ENCODE assay signal across 8 mouse cellular contexts in genomic region chr17:24489265-24490030, GRCm38 (mm10). TPM values are rescaled to one million over a fixed set of nuclear protein-coding genes. Genes with fewer than 3 reads are reported as not detected.
DNase-seq lines count a peak whose midpoint lies in the region; ATAC-seq and TF ChIP-seq lines count a peak whose summit lies in the region.

No protein-coding gene starts in this region.

- peak overlapping the region; percentile 94 for H3K27ac ChIP-seq in left cerebral cortex, adult 2 months
- no peak overlapping the region for H3K27ac ChIP-seq in embryonic facial prominence, embryonic 14.5 days (replicated peaks; ENCODE audit: low read depth, low read length)
- peak overlapping the region; percentile 97 for H3K27ac ChIP-seq in hindbrain, embryonic 14.5 days
- peak overlapping the region; percentile 98 for H3K27ac ChIP-seq in midbrain, postnatal 0 days (ENCODE audit: low read depth, low read length)

- intact Hi-C loops in left cerebral cortex, adult 2 months (cut with DNase I), result no loop called here
- intact Hi-C loops in left cerebral cortex, postnatal 4 days (cut with DNase I), result no loop called here
- intact Hi-C loops in left cerebral cortex, postnatal 10 days (cut with DNase I), result no loop called here

- 20% methylated on average over 18 of the region's 19 CpGs for WGBS in embryonic facial prominence, embryonic 14.5 days
- WGBS in hindbrain, embryonic 14.5 days, result 8% methylated on average over 19 of the region's 19 CpGs
- WGBS in midbrain, postnatal 0 days, result 12% methylated on average over 19 of the region's 19 CpGs

- peak; percentile 16; the same call in 1 of the 2 replicates for ATAC-seq in embryonic facial prominence, embryonic 14.5 days (ENCODE audit: low read depth)
- peak; percentile 26; the same call in 1 of the 2 replicates for ATAC-seq in hindbrain, embryonic 14.5 days (ENCODE audit: low FRiP score)
- peak; percentile 42 for ATAC-seq in midbrain, postnatal 0 days (ENCODE audit: low FRiP score)

- H3K9me3 ChIP-seq in embryonic facial prominence, embryonic 14.5 days (ENCODE audit: control insufficient read depth, low read length), result no peaks in the 10 kb centered on the region
- no peaks in the 10 kb centered on the region for H3K9me3 ChIP-seq in hindbrain, embryonic 14.5 days (ENCODE audit: control insufficient read depth, low read length)
- H3K9me3 ChIP-seq in midbrain, postnatal 0 days (ENCODE audit: low read length), result no peaks in the 10 kb centered on the region

- DNase-seq in left cerebral cortex, adult 2 months (ENCODE audit: extremely low spot score in 1 of 2, low spot score in 2 of 2), result peak in 1 of 2 experiments; percentile 12
- DNase-seq in left cerebral cortex, postnatal 4 days, result no peak
- no peak for DNase-seq in embryonic facial prominence, embryonic 14.5 days (ENCODE audit: low spot score)
- no peak for DNase-seq in hindbrain, embryonic 14.5 days (ENCODE audit: low spot score)
- peak; percentile 41 for DNase-seq in midbrain, postnatal 0 days (ENCODE audit: low spot score)
- DNase-seq in thymus, postnatal 36 days, result no peak
- DNase-seq in layer of hippocampus, postnatal 14 days (ENCODE audit: low spot score in 2 of 2), result no peak
- no peak for DNase-seq in left cerebral cortex, postnatal 10 days (ENCODE audit: extremely low spot score in 1 of 2, low spot score in 2 of 2)

- H3K4me1 ChIP-seq in embryonic facial prominence, embryonic 14.5 days (ENCODE audit: control insufficient read depth, insufficient read depth, low read length), result peaks cover 4% of the 10 kb centered on the region; the same call in 1 of the 2 replicates
- peaks cover 28% of the 10 kb centered on the region for H3K4me1 ChIP-seq in hindbrain, embryonic 14.5 days (replicated peaks; ENCODE audit: control insufficient read depth, insufficient read depth, low read length)
- H3K4me1 ChIP-seq in midbrain, postnatal 0 days (ENCODE audit: insufficient read depth, low read length), result peaks cover 17% of the 10 kb centered on the region

- peak overlapping the region; percentile 76 for H3K4me3 ChIP-seq in left cerebral cortex, adult 2 months
- peak overlapping the region; percentile 74 for H3K4me3 ChIP-seq in embryonic facial prominence, embryonic 14.5 days (ENCODE audit: low read depth, low read length)
- peak overlapping the region; percentile 81 for H3K4me3 ChIP-seq in hindbrain, embryonic 14.5 days (replicated peaks; ENCODE audit: low read length)
- peak overlapping the region; percentile 93 for H3K4me3 ChIP-seq in midbrain, postnatal 0 days (ENCODE audit: low read depth, low read length)

- peaks cover 26% of the 10 kb centered on the region for H3K27me3 ChIP-seq in embryonic facial prominence, embryonic 14.5 days (replicated peaks; ENCODE audit: control insufficient read depth, insufficient read depth, low read length)
- H3K27me3 ChIP-seq in hindbrain, embryonic 14.5 days (ENCODE audit: control insufficient read depth, insufficient read depth, low read length), result no peaks in the 10 kb centered on the region
- H3K27me3 ChIP-seq in midbrain, postnatal 0 days (ENCODE audit: insufficient read depth, low read length), result no peaks in the 10 kb centered on the region

- peak overlapping the region; percentile 80 for H3K9ac ChIP-seq in embryonic facial prominence, embryonic 14.5 days (ENCODE audit: low read depth, low read length)
- H3K9ac ChIP-seq in hindbrain, embryonic 14.5 days, result peak overlapping the region; percentile 92
- peak overlapping the region; percentile 99 for H3K9ac ChIP-seq in midbrain, postnatal 0 days (replicated peaks; ENCODE audit: low read length, poor library complexity, severe bottlenecking)

- no peak for TF ChIP-seq CTCF in left cerebral cortex, adult 2 months (IDR thresholded peaks at IDR 0.05)
- no peak for TF ChIP-seq CTCF in midbrain, postnatal 0 days (IDR thresholded peaks at IDR 0.05)

- no peaks in the 10 kb centered on the region for H3K36me3 ChIP-seq in embryonic facial prominence, embryonic 14.5 days (ENCODE audit: control insufficient read depth, insufficient read depth, low read length)
- H3K36me3 ChIP-seq in hindbrain, embryonic 14.5 days (replicated peaks; ENCODE audit: control insufficient read depth, insufficient read depth), result no peaks in the 10 kb centered on the region
- no peaks in the 10 kb centered on the region for H3K36me3 ChIP-seq in midbrain, postnatal 0 days (ENCODE audit: insufficient read depth, low read length)

- H3K4me2 ChIP-seq in embryonic facial prominence, embryonic 14.5 days (ENCODE audit: low read depth, low read length), result peak overlapping the region; percentile 96
- peak overlapping the region; percentile 90 for H3K4me2 ChIP-seq in hindbrain, embryonic 14.5 days (replicated peaks)
- H3K4me2 ChIP-seq in midbrain, postnatal 0 days (ENCODE audit: low read depth, low read length, poor library complexity, severe bottlenecking), result peak overlapping the region; percentile 84

RNA-seq across cellular contexts. Expression of gene Caskin1, which starts 1.0 kb away (rescaled TPM):
- 100 to 1,000 TPM; 134 to 144 TPM for total RNA-seq in left cerebral cortex, adult 2 months (2021)
- 100 to 1,000 TPM; 158 to 180 TPM for total RNA-seq in left cerebral cortex, postnatal 4 days (2021)
- 2.9 and 3.7 TPM in 2 replicates for polyA plus RNA-seq in embryonic facial prominence, embryonic 14.5 days (2014; fragmentation: Nextera tagmentation; extraction: Ambion mirVana)
- 45.7 and 46.8 TPM in 2 replicates for polyA plus RNA-seq in hindbrain, embryonic 14.5 days (2014; fragmentation: Nextera tagmentation; extraction: Ambion mirVana)
- total RNA-seq in midbrain, postnatal 0 days (2014; rRNA removed), result 151 and 153 TPM in 2 replicates
- 43.9 and 47.5 TPM in 2 replicates for polyA plus RNA-seq in midbrain, postnatal 0 days (2015; fragmentation: Nextera tagmentation; extraction: Ambion mirVana)
- 100 to 1,000 TPM; 155 to 161 TPM for total RNA-seq in layer of hippocampus, postnatal 14 days (2021)
- total RNA-seq in left cerebral cortex, postnatal 10 days (2021), result 100 to 1,000 TPM; 161 to 162 TPM

RNA-seq across cellular contexts. Expression of gene Mlst8, which starts 10.6 kb away (rescaled TPM):
- 10 to 100 TPM; 34.5 to 37.1 TPM for total RNA-seq in left cerebral cortex, adult 2 months (2021)
- total RNA-seq in left cerebral cortex, postnatal 4 days (2021), result 10 to 100 TPM; 33.4 to 39.1 TPM
- 21.7 and 23.7 TPM in 2 replicates for polyA plus RNA-seq in embryonic facial prominence, embryonic 14.5 days (2014; fragmentation: Nextera tagmentation; extraction: Ambion mirVana)
- 30.2 and 31.1 TPM in 2 replicates for polyA plus RNA-seq in hindbrain, embryonic 14.5 days (2014; fragmentation: Nextera tagmentation; extraction: Ambion mirVana)
- total RNA-seq in midbrain, postnatal 0 days (2014; rRNA removed), result 51.8 and 60.8 TPM in 2 replicates
- 28.4 and 29.5 TPM in 2 replicates for polyA plus RNA-seq in midbrain, postnatal 0 days (2015; fragmentation: Nextera tagmentation; extraction: Ambion mirVana)
- 10 to 100 TPM; 30.7 to 32.1 TPM for total RNA-seq in layer of hippocampus, postnatal 14 days (2021)
- 10 to 100 TPM; 31.6 to 37.4 TPM for total RNA-seq in left cerebral cortex, postnatal 10 days (2021)

RNA-seq across cellular contexts. Expression of gene Bricd5, which starts 15.8 kb away (rescaled TPM):
- 1 to 10 TPM; 1.7 to 1.9 TPM for total RNA-seq in left cerebral cortex, adult 2 months (2021)
- total RNA-seq in left cerebral cortex, postnatal 4 days (2021), result under 1 TPM; 0.54 to 0.92 TPM
- 1.5 and 2.0 TPM in 2 replicates for polyA plus RNA-seq in embryonic facial prominence, embryonic 14.5 days (2014; fragmentation: Nextera tagmentation; extraction: Ambion mirVana)
- polyA plus RNA-seq in hindbrain, embryonic 14.5 days (2014; fragmentation: Nextera tagmentation; extraction: Ambion mirVana), result 0.75 TPM in 1 of 2 replicates, not detected in the other
- total RNA-seq in midbrain, postnatal 0 days (2014; rRNA removed), result 0.57 TPM in 1 of 2 replicates, not detected in the other
- 0.83 and 0.95 TPM in 2 replicates for polyA plus RNA-seq in midbrain, postnatal 0 days (2015; fragmentation: Nextera tagmentation; extraction: Ambion mirVana)
- 1 to 10 TPM; 1.0 to 2.1 TPM for total RNA-seq in layer of hippocampus, postnatal 14 days (2021)
- 1 to 10 TPM in 1 of 2 experiments, under 1 TPM in 1; 0.88 to 1.4 TPM for total RNA-seq in left cerebral cortex, postnatal 10 days (2021)

RNA-seq across cellular contexts. Expression of gene Pgp, which starts 19.3 kb away (rescaled TPM):
- 10 to 100 TPM; 65.8 to 69.6 TPM for total RNA-seq in left cerebral cortex, adult 2 months (2021)
- total RNA-seq in left cerebral cortex, postnatal 4 days (2021), result 10 to 100 TPM; 45.3 to 45.9 TPM
- 57.7 and 58.5 TPM in 2 replicates for polyA plus RNA-seq in embryonic facial prominence, embryonic 14.5 days (2014; fragmentation: Nextera tagmentation; extraction: Ambion mirVana)
- 71.2 and 73.5 TPM in 2 replicates for polyA plus RNA-seq in hindbrain, embryonic 14.5 days (2014; fragmentation: Nextera tagmentation; extraction: Ambion mirVana)
- total RNA-seq in midbrain, postnatal 0 days (2014; rRNA removed), result 49.6 and 50.1 TPM in 2 replicates
- 86.8 and 88.7 TPM in 2 replicates for polyA plus RNA-seq in midbrain, postnatal 0 days (2015; fragmentation: Nextera tagmentation; extraction: Ambion mirVana)
- total RNA-seq in layer of hippocampus, postnatal 14 days (2021), result 10 to 100 TPM; 71.8 to 73.5 TPM
- 10 to 100 TPM; 66.4 to 66.7 TPM for total RNA-seq in left cerebral cortex, postnatal 10 days (2021)

RNA-seq across cellular contexts. Expression of gene E4f1, which starts 19.3 kb away (rescaled TPM):
- 10 to 100 TPM; 37.7 to 41.7 TPM for total RNA-seq in left cerebral cortex, adult 2 months (2021)
- total RNA-seq in left cerebral cortex, postnatal 4 days (2021), result 10 to 100 TPM; 39.0 to 41.7 TPM
- polyA plus RNA-seq in embryonic facial prominence, embryonic 14.5 days (2014; fragmentation: Nextera tagmentation; extraction: Ambion mirVana), result 13.3 and 18.6 TPM in 2 replicates
- polyA plus RNA-seq in hindbrain, embryonic 14.5 days (2014; fragmentation: Nextera tagmentation; extraction: Ambion mirVana), result 20.6 and 25.8 TPM in 2 replicates
- total RNA-seq in midbrain, postnatal 0 days (2014; rRNA removed), result 35.1 and 38.0 TPM in 2 replicates
- 25.6 and 30.6 TPM in 2 replicates for polyA plus RNA-seq in midbrain, postnatal 0 days (2015; fragmentation: Nextera tagmentation; extraction: Ambion mirVana)
- 10 to 100 TPM; 27.8 to 32.3 TPM for total RNA-seq in layer of hippocampus, postnatal 14 days (2021)
- total RNA-seq in left cerebral cortex, postnatal 10 days (2021), result 10 to 100 TPM; 30.8 to 31.3 TPM
